Mouse (Mus musculus): ENCODE data around the gene Camta1.
A peak's percentile ranks its signal among the peaks of the same experiment; 100 is the strongest.

Camta1 gene

DNA sequence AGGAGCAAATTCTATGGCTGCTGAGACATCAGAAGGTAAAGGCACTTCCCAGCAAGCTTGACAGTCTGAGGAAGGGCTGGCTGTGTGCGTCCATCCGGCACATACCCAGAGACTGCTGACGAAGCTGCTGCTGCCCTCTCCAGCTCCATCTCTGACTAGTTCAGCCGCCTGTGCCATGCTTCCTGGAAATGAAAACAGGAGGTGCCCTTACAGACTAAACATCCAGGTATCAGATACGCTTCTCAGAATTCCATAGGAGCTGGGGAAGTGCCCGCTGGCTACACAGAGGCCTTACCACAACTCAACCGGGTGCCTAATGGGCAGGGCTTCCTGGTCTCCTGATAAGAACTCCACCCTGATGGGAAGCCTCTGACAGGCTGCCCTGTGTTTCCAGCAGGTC, 903.1 kb downstream of the Camta1 start:
- DNase-seq: no peak

DNA sequence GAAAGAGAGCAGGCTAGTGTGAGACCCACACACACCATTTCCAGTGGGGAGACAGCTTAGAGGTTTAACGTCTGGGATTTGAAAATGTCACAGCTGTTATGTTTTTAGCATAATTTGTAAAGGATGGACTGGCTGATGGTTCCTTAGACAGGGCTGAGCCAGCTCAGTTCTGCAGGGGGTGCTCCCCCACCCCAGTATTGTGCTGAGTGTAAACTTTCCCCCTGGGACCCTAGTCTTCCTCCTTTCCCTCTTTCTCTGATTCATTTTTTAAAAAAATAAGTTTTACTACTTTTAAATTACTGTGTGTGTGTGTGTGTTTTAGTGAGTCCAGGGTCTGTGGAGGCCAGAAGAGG, 904.6 kb downstream of the Camta1 start:
- no peak for DNase-seq

DNA sequence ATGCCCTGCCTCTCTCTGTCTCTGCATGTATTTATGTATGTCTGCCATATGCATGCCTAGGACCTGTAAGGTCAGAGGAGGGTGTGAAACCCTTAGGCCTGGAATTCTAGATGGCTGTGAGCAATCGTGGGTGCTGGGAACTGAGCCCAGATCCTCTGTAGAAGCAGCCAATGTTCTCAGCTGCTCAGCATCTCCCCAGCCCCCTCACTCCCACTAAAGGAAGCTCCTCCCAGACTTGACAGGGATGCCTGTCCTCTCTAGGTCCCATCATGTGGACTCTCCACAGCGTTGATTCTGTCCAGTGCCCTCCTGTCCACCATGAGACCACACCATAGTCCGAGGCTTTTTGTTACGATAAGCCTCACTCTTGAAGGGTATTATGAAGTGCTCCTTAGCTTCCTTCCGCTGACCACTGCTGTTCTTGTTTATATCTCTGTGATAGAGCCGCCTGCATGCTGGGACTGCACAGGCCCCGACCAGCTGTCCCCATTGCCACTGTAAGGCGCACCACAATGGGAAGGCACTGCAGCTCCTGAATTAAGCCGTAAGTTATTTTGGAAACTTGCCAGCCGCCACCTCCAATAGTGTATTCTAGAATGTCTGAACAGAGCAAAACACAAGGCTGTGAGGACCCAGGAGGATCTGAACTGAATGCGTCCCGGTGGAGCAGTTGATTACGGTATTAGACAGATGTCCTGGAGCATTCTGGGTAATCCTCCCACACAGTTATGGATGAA, 905.1 kb downstream of the Camta1 start:
- no peak for DNase-seq

DNA sequence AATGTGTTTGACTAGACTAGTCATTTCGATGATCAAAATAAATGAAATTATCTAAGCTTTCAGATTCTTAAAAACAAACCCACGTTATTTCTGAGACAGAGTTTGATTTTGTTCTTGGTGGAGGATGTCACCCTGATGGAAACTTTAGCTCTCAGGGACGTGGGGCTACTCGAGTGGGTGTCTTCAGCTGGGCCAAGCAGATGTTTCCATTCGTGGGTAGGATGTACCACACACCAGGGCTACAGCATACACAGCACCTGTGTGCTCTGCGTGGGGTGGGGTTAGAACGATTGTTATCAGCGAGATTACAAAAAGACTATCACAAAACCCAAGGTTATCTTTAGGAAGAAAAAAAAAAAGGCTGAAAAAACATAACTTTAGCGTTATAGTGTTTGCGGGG, 910.7 kb downstream of the Camta1 start:
- no peak for DNase-seq

DNA sequence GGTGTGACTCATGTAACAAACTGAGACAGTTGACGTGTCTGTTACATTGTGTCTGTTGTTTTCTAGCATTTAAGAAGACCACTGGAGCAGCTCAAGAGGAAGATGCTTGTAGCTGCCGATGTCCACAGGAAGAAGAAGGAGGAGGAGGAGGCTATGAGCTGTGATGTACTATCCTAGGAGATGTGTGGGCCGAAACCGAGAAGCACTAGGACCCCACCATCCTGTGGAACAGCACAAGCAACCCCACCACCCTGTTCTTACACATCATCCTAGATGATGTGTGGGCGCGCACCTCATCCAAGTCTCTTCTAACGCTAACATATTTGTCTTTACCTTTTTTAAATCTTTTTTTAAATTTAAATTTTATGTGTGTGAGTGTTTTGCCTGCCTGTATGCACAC, 917.0 kb downstream of the Camta1 start:
- DNase-seq: no peak

DNA sequence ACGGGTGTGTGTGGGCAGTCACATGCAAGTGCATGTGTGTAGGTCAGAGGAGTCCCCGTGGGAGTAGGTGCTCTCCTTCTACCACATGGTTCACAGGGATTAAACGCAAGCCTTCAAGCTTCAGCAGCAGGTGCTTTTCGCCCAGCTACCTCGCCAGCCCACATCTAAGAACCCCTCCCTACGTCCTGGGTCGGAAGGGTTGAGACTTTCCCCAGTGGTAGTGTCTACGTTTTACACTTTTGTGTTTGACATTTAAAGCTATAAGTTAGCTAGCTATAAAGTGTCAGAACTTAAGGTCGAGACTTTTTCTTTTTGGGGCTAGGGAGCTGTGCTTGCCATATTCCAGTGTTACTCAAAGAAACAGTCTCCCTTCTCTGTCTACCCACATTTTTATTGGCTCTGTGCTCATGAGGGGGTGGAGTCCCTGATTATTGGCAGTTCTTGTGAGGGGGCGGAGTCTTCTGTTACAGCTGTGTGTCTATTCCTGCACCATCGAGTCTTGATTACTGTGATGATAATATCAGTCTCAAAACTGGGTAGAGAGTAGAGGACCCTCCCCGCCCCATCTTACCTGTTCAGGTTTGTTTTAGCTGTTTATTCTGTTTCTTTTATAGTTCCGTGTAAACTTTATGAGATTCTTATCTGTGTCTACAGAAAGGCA, 921.6 kb downstream of the Camta1 start:
- no peak for DNase-seq

DNA sequence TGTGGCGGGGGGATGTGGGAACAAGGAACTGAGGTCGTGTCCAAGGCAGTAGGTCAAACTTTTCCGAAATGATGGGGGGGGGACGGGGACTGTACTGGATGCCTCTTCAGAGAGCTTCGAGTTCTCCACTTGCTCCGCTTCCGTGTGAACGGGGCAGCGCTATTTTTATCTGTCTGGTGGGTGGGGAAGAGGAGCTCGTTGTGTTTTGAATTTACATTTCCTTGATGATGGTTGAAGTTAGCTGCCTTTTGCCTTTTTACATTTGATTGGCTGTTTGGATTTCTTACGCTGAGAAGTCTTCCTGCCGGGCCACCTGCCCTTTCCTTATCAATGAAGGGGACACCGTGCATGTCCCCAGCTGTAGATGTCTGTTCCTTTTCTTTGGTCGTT, 923.6 kb downstream of the Camta1 start:
- no peak for DNase-seq

DNA sequence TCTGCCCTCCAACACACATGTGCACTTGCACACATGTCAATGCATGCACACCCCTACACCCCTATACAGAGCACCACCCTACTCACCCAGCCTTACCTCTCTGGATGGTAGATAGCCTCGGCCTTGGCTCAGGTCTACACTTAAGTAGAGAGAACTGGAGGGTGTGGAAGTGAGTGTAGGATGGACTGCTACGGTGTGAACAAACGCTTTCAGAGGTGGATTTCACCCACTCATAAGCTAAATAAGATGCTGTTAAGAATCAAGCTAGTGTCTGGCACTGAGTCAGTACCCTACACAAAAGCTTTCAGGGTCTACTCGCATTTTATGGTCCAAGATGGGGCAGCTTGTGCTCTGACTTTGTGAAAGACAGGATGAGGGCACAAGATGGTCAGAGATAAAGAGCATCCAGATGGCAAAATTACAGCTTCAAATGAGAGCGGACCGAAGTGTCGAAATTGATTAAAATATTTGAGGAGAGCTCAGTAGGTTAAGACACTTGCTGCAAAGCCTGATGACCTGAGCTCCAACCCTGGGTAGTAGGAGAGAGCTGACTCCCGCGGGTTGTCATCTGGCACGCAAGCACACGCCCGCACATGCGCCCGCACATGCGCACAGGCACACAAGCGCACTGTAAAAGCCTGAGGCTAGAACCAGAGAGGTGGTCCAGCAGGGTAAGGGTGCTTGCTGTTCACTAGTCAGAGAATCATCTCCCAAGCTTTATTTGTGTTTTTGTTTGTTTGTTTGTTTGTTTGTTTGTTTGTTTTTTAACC, 924.2 kb downstream of the Camta1 start:
- peak; percentile 42 for DNase-seq

DNA sequence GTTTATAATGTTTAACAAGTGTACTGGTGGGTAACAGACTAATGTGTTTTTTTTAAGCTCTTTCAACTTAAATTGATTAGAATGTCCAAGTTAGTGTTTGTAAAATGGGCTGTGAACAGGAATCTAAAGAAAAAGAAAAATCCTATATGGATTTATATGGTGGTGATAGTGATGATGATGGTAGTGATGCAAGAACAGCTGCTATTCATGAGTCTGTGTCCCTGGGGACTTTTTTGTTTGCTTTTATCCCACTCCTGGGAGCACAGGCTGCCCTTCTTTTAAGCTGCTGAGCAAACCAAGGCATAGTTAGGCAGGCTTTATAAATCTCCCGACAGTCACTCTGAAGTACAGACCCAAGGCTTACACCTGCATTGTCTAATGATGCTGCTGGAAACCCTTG, 928.2 kb downstream of the Camta1 start:
- DNase-seq: no peak

DNA sequence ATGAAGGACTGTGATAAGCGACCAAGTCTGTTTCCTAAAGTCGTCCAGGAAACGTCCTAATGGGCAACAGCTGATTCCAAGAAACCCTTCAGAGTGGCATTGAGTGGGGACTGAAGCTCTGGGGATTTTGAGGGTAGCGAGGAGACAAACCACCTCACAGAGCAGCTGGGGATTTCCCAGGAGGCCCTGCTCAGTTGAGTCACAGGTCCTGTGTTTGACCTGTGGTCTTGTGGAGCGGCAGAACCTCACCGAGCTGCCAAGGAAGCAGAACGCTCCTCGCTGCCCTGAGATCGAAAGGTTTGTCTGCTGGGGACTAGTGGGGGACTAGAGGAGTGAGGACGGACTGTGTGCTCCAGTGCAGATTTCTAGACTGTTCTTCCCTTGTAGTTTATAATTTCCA, 933.9 kb downstream of the Camta1 start:
- DNase-seq: no peak

DNA sequence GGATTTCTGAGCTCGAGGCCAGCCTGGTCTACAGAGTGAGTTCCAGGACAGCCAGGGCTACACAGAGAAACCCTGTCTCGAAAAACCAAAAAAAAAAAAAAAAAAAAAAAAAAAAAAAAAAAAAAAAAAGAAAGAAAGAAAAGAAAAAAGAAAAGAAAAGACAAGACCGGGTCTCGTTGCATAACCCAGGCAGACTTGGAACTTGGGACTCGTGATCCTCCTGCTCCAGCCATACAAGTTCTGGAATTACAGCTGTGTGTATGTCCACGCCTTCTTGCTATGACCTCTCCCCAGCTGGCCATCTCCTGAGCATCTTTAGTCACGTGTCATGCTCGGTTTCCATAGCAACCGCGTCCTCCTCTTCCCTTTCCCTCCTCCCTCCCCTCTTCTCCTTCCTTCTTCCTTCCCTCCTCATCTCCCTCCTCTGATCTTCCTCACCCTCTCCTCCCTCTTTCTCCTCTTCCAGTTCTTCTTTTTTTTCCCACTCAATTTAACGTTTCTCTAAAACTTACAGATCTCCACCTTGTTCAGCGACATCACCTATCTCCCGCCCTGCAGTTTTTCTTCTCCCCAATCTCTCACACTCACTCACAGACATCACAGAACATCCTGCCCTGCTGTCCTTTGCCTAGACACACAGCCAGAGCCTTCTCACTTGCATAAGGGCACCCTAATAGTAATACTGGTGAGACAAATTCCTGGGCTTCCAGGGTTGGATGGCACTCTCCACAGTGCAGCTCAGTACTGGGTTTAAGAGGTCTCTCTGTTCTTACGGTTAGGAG, 934.6 kb downstream of the Camta1 start:
- DNase-seq: no peak

DNA sequence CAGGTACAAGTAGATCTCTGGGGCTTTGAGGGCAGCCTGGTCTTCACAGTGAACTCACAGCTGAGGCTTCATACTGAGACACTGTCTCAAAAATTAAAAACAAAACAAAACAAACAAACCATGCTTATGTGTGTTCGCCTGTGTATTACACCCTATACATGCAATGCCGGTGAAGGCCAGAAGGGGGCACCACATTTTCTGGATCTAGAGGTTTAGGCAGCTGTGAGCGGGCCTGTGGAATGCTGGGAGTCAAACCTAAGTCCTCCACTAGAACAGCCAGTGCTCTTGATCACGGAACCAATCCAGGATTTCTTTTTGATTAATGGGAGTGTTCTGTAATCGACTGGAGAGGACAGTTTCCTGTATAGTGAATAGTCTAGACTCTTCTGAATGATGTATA, 935.8 kb downstream of the Camta1 start:
- DNase-seq: no peak

DNA sequence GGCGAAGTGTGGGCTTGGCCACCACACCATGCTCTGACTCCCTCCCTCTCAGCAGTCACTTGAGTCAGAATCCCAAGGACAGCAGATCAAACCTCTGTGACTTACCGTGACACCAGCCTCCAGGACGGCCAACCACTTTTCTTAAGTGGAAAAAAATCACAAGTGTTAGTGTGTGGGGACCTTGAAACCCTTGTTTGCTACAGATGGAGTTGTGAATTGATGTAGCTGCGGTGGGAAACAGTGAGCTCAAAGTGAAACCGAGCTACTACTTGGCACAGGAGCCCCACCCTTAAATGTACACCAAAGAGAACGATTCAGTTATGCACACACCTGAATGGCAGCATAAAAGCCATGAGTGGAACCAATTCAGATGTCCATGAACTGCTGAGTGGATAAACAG, 936.7 kb downstream of the Camta1 start:
- no peak for DNase-seq

DNA sequence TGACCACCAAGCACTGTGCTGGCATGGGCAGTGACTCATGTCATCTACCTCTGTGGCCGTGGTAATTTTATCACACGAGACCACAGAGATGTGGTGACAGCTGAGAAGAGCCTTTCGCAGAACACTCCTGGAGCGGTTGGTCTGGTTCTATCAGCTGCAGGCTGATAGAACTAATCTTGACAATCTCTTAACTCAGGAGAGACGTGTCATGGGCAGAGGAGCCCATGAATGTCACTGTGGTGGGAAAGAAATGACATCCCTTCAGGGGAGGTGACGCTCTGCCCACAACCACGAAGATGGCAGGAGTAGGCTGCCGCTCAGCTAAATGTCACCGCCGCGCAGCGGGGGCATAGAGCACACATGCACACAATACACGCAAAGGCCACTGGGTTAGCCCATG, 937.4 kb downstream of the Camta1 start:
- DNase-seq: no peak

DNA sequence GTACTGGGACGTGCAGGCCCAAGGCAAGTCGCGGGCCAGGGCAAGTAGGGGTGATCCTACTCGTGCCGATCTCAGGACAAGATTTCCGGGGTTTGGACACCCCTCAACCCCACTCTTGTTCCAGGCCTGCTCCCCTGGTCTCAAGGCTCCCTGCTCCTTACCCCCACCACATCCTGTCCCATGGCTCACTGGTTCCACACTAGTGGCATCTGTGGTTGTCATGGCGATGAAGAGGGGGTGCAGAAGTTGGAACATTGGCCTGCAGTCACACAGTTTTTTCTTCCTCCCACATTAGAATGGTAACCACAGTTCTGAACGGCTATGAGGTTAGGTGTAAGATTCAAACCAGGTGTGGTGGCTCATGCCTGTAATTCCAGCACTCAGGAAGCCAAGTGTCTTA, 940.5 kb downstream of the Camta1 start:
- DNase-seq: no peak

DNA sequence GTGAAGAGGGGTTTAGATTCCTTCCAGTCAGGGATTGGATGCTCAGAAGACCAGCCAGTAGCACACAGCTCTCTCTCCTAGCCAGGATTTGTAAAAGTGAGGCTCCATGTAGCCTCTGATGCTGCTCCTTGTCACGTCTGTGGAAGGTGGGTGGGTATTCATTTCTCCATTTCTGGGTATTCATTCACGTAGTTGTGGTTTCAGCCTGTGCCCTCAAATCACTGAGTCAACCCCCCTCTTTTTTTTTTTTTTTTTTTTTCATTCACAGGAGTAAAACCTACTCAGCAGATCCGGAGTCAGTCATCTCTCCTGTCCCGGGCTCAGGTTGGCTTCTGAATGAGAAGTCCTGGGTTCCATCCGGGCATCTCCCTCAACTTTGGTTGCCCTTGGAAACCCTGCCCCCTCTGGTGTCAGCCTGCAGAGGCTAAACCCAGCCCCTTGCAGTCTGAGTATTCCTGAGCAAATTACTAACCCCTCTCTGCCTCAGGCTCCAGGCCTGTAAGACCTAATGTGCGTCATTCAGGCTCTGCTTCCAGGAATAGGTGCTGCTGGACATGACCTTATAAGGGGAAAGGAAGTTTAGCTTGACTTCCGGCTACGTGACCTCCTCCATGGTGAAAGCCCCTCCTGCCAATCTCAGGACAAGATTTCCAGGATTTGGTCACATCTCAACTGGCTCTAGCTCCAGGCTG, 944.2 kb downstream of the Camta1 start:
- DNase-seq: no peak

DNA sequence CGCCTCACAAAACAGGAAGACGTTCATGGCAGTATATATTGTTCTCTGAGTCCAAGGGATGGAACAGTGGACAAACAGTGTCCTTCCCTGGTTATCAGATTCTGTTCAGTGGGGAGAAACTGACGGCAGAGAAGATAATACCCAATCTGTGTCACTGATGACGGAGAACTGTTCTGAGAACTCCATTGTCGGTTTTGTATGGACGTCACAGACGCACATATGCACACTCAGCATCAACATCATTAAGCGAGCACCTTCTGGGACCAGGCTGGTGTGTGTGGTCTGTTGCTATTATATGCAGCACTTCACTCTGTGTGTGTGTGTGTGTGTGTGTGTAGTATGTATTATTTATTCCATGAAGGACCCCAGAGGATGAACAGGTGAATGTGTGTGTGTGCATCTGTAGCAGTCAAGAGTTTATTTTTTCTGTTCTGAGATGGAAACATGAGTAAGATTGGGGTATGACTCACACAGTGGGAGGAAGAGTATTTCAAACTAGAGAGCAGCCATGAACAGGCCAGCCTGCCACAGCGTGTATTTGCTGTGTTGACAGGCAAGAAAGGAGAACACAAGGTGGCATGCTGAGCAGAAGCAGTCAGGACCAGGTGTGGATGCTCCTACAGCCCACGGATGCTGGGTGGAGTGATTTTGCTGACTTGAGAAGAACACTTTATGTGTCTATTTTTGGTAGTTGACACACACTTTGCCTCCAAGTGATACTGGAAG, 946.3 kb downstream of the Camta1 start:
- no peak for DNase-seq

DNA sequence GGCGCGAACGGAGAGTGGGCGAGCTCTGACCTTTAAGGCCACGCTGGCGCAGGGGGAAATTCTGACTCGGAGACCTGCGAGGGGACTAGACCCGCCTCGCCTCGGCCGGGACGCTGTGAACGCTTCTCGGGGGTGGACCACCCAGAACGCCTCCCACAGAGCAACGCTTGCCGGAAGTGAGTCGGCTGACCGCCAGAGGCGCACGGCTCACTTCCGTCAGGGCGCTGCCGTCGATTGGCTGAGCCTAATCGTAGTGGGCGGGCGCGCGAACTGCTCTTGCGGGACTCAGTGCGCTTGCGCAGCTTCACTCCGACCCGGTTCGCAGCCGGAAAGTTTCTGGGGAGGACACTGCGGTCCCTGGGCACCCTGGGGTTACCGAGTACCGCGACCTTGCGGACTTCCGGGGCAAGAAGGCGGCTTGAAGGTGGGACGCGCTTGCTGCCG, 947.4 kb downstream of the Camta1 start, which contains the start of the genes Park7 and Tnfrsf9:
TSS of gene Park7 (minus strand) at position 148 of the 444 bp plus-strand sequence.
TSS of gene Tnfrsf9 (plus strand) at position 273 of the 444 bp plus-strand sequence.
- DNase-seq: peak; percentile 97

DNA sequence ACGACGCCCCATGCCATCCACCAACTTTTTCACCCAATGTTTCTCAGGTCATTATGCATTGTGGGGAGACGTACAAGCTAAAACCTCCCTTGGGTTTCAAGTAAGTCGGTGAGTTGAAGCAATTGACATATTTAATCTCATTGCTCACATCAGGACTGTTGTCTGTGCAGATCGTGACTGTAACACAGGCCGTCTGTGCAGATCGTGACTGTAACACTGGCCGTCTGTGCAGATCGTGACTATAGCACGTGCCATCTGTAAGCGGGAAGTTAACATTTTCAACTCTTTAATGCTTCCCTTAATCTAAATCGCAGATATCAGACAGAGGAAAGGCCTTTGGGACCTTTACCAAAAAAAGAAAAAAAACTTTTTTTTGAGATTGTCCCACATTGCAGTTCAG, 947.9 kb downstream of the Camta1 start:
- no peak for DNase-seq

DNA sequence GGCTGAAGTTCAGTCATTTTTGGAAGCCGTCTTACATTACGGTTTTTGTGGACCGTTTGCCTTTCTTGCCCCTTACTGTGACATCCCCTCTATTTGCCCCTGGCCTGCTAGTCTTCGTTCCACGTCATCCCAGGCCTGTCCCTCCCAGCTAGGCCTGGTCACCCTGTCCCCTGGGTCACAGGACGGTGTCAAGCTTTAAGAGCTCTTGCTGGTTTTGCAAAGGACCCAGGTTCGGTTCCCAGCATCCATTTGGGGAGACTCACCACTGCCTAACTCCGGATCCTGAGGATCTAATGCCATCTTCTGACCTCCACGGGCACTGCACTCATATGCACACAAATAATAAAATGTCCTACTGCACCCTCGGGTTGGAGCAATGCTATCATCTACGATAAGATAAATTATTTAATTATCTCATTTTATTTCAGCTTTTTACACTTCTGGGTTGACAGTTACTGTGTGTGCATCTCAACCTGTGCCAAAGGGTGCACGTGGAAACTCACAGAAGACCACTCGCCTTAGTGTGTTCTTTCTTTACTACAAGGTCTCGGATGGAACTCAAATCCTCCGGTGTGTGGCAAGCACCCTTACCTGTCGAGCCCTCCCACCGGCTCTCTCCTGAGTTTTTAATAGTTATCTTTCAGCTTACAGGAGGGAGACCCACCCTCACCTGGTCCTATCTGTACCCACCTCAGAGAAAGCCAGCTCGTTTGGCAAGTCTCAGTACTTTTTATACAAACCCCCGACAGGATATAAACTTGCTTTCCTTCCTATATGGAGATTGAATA, 951.3 kb downstream of the Camta1 start:
- DNase-seq: no peak

Measured in cerebellum, adult 11 months (tissue).